Mouse (Mus musculus) adrenal gland (tissue): Measurements from ENCODE around the gene Pex19.

Source experiments
- intact Hi-C: fragments of 180-260 bp; cut with DNase I; formaldehyde crosslinking; loops from one replicate; pipeline ENCODE4 v1.15.1; 2025
- long read RNA-seq, 2 experiments: library from polyadenylated mRNA; unstranded; transcript quantifications; one replicate each; pipeline ENCODE4 v2.0.0; 2020; ENCODE audit warnings: borderline replicate concordance in 1 of 2; ENCODE audit not compliant: insufficient replicate concordance in 1 of 2

Pex19 gene
- long read RNA-seq, experiment 1, transcript Pex19-201 (8 exons, 1,917 nt), result major isoform, 97 of 114 reads
- long read RNA-seq, experiment 1, partial matches to known transcripts, result 3 of 114 reads
- long read RNA-seq, experiment 1, other reads (novel, unspliced or antisense), result 9 of 114 reads
- long read RNA-seq, experiment 2, transcript Pex19-206 (5 exons, 855 nt), result minor isoform, 5 of 105 reads
- long read RNA-seq, experiment 2, transcript Pex19-201 (8 exons, 1,917 nt), result major isoform, 74 of 105 reads
- long read RNA-seq, experiment 2, partial matches to known transcripts, result 4 of 105 reads
- long read RNA-seq, experiment 2, other reads (novel, unspliced or antisense), result 22 of 105 reads

DNA sequence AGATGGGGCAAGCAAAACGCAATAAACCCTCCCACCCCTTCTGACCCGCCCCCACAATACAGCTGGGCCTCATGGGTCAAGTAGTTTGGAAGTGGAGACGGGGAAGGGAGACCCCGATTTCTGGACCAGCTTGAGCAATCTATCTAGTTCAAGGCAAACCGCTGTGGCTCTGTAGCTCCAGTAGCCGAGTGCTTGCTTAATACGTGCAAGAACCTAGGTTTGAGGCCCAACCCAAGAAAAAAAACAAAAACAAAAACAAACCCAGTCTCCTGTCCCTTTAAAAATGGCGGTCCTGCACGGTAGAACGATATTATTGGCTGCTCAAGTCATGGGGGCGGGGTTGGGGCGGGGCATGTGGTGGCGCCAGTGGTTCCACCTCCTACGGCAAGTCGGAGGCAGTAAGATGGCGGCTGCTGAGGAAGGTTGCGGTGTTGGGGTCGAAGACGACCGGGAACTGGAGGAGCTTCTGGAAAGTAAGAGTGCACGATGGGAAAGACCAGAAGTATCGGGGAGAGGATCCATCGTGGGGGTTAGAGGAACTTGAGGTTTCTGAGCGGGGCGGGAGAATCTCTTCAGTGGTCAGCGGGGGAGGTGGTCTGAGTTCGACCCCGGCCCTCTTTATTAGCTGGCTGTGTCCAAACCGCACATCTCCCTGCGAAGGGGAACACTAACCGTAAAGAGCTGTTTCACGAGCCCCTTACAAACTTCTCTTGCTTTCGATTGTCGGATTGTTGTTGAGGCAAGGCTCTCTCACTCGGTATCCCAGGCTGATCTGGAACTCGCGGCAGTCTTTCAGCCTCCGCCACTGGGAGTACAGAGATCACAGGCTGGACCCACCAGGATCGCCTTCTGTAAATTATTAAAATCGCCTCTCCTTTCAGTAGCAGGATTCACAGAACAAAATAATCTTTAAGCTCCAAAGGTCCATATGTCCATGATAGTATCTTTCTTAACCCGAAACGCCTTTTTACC lies at the start of gene Pex19:
Pex19 (plus strand) TSS at position 380 of the 972 bp plus-strand sequence.
- intact Hi-C loops, result no loop called here

DNA sequence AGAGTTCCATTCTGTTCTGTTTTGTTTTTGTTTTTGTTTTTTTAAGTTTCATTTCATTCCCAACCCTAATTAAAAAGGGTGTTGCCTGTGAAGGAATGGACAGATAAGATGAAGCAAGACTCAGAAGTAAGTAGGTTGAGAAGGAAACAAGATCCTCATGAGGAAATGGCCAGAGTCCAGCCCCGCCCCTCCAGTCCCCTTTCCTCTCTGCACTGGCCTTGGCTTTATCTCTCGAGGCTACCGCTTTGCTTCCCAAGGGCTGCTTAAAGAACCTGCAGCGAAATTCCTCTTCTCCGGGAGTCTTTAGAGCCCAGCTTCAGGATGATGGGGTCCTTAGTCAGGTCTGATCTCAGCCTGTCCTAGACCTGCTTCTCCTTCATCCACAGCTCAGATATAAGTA lies 48.6 kb upstream of the Pex19 start:
- intact Hi-C loops, result no loop called here

- intact Hi-C loops, result no loop called here
Measured at GRCm38 (mm10) chr1:172082101-172082898, 44.3 kb upstream of the Pex19 start, which contains the start of the genes Copa and Ncstn. TSS of gene Copa (plus strand) at chr1:172082529. TSS of gene Ncstn (minus strand) at chr1:172082795.

DNA sequence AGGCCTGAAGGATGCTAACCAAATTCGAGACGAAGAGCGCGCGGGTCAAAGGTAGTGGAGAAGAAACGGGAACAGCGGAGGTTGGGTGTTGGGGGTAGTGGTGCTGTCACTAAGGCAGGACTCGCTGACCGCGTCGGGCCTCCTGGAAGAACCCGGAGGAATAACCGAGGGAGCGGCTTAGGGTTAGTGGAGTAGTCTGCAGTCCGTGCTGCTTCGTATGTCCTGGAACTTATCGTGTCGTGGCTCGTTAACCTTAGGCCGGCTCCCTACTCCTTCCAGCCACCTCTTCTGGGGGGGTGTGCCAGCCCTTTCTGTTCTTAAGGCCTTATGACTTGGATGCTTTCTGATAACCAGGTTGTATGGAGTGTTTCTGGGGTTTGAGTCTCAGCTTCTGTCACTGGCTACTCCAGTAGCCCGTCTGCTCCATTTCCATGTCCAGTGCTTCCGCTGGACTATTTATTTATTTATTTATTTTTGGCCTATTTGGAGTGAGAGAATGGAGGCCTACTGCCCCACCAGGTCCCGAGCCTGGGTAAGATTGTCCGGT lies 43.6 kb upstream of the Pex19 start:
- intact Hi-C loops, result no loop called here

- intact Hi-C loops, result no loop called here
Measured at GRCm38 (mm10) chr1:172093522-172093921, 33.0 kb upstream of the Pex19 start.

GRCm38 (mm10) chr1:172094295-172094694 lies 32.3 kb upstream of the Pex19 start:
- intact Hi-C loops, result no loop called here

GRCm38 (mm10) chr1:172095202-172095601 lies 31.4 kb upstream of the Pex19 start:
- intact Hi-C loops, result no loop called here

- intact Hi-C loops, result no loop called here
Measured at GRCm38 (mm10) chr1:172099325-172100033, 27.1 kb upstream of the Pex19 start.

DNA sequence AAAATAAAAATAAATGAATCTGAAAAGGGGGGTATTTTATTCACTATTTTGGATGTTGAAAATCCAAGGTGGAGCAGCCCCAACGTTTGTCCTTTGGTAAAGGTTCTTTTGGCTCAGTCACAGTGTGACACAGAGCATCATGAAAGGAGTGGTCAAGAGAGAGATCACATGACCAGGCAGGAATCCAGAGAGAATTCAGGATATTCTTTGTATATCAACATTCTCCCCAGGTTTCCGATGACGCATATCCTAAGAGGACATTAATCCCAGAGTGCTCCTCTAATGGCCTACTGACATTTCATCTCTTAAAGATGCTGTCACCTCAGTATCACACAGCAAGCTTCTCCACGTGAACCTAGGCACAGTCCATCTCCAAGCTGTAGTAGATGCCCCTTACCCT lies 22.9 kb upstream of the Pex19 start:
- intact Hi-C loops, result no loop called here

DNA sequence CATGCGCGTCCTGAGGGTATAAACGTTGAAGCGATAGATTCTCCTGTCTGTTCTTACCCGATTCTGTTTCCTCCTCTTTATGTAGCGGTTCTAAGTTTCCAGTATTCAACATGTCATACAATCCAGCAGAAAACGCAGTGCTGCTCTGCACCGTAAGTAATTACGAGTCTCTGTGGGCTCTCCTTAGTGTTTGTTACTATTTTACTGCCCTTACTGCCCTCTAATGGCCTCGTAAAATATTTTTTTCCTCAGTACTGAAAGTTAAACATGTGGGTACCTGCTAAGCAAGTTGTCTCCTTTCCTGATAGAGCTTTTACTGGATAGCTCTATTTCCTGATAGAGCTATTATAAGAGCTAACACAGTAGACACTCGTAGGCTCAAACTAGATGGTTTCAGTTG lies 21.5 kb upstream of the Pex19 start:
- intact Hi-C loops, result no loop called here

DNA sequence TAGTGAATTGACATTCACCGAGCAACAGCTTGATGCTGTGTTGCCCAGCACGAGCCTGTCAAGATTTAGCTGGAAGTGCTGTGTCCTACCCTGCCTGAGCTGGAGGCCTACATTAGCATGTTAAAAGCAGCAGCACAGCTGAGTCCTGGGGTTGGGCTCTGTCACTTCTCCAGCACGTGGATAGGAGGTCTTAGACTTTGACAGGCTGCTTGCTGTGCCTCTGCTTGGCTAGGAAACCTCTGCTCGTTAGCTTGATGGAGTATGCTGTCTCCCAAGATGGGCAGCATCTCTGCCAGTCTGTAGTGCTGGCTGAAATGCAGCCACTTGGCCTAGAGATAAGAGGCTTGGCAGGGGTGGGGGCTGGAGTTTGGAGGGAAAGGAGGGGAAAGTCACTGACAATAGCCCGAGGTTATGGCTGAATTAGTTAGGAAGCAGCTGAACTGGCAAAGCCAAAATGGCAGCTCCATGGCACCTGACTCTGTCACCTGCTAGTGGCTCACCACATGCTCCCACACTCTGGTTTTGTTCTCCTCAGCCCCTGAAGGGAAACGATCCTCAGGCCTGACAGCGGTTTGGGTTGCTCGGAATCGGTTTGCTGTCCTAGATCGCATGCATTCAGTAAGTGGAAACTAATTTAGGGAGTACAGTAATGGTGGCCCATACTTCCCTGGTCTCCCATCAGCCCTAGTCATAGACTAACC lies 18.6 kb upstream of the Pex19 start:
- intact Hi-C loops, result no loop called here

DNA sequence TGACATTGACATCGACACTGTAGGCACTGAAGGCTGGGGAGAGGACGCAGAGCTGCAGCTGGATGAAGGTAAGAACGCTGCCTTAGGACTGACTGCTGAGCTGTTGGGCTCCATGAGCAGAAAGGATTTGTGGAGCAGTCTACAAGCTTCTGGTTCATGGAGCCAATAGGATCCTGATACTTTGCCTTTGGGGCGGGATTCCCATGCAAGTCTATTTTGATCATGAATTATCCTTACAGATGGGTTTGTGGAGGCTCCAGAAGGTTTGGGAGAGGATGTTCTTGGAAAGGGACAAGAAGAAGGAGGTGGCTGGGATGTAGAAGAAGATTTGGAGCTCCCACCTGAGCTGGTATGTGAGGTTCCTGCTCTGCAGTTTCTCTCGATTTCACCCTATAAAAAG lies 9.6 kb upstream of the Pex19 start:
- intact Hi-C loops, result loop anchor here (5.0 to 10.0 kb wide), 3 partner anchors 68 to 195 kb away; no protein-coding TSS in a partner anchor

DNA sequence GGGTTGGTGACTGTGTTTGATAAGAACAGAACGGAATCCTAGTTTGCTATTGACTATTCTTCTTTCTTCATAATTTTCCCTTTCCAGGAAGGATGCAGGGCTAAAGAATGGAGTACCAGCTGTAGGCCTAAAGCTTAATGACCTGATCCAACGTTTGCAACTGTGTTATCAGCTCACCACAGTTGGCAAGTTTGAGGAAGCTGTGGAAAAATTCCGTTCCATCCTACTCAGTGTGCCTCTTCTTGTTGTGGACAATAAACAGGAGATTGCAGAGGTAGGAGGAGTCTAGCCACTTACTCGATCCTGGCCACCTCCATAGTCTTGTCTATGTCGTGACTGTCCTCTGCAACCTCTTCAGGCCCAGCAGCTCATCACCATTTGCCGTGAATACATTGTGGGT lies 7.5 kb upstream of the Pex19 start:
- intact Hi-C loops, result loop anchor here (5.0 to 10.0 kb wide), 3 partner anchors 66 to 193 kb away; no protein-coding TSS in a partner anchor

- intact Hi-C loops, result loop anchor here (5.0 to 10.0 kb wide), 3 partner anchors 65 to 193 kb away; no protein-coding TSS in a partner anchor
Measured at GRCm38 (mm10) chr1:172119720-172120119, 6.8 kb upstream of the Pex19 start.

DNA sequence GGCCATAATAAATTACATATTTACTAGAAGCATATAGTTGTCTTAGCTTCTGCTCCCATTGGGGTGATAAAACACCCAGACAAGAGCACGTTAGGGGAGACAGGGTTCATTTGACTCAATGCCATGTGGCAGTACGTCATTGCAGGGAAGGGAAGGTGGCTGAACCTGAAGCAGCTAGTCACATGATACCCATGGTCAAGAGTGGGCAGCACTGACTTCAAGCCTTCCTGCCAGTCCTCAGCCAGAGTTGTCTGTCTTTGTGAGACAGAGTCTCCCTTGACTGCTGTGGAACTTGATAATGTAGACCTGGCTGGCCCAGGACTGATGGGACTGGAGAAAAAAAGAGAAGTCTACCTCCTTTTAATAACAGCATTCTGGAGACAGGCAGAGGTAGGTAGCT lies 3.9 kb upstream of the Pex19 start:
- intact Hi-C loops, result no loop called here

DNA sequence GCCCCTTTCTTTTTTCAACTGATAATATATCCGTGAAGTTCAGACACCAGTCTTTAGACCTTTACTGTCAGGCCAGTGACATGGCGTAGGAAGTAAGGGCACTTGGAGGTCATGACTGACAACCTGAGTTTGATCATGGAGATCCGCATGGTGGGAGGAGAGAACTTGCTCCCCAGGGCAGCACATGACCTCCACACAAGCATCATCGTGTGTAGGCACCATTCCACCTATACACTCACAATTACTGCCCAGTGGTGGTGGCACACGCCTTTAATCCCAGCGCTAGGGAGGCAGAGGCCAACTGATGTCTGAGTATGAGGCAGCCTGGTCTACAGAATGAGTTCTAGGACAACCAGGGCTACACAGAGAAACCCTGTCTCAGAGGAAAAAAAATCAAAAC lies 2.0 kb upstream of the Pex19 start:
- intact Hi-C loops, result no loop called here

- intact Hi-C loops, result no loop called here
Measured at GRCm38 (mm10) chr1:172127487-172127886, 932 bp downstream of the Pex19 start.

- intact Hi-C loops, result no loop called here
Measured at GRCm38 (mm10) chr1:172128563-172128962, 2.0 kb downstream of the Pex19 start.

DNA sequence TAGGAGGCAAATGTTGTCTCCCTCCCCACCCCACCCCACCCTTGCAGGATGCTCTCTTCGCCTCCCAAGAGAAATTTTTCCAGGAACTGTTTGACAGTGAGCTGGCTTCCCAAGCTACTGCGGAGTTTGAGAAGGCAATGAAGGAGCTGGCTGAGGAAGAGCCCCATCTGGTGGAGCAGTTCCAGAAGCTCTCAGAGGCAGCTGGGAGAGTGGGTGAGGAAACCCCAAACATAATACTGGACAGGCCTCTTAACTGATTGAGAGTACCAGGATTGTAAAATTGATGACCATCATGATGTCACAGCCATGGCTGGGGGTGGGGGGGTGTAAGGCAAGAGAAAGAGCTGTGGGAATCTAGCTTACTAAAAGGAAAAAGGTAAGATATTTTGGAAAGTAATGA lies 2.6 kb downstream of the Pex19 start:
- intact Hi-C loops, result no loop called here

GRCm38 (mm10) chr1:172129780-172130179 lies 3.2 kb downstream of the Pex19 start:
- intact Hi-C loops, result no loop called here
